Mouse (Mus musculus) monocyte, adult 2 months (primary cell): ENCODE data around the gene Ffar2.

Source experiments
- DNase-seq, 2 experiments: peaks; one replicate each; pipeline ENCODE4 v3.0.0; 2022; ENCODE audit warnings: low spot score in 2 of 2, low read depth in 1 of 2

The Ffar2 gene

GRCm38 (mm10) chr7:30824306-30824705 is 731 bp upstream of the Ffar2 start:
- no peak for DNase-seq

GRCm38 (mm10) chr7:30821532-30821931 is 2.0 kb downstream of the Ffar2 start:
- DNase-seq = no peak

- no peak for DNase-seq
Measured at GRCm38 (mm10) chr7:30820854-30821445, 2.6 kb downstream of the Ffar2 start.

- no peak for DNase-seq
Measured at GRCm38 (mm10) chr7:30820131-30820530, 3.4 kb downstream of the Ffar2 start.

- DNase-seq = peak in 1 of 2 experiments; percentile 6
Measured at GRCm38 (mm10) chr7:30812291-30812807, 11.2 kb downstream of the Ffar2 start.

GRCm38 (mm10) chr7:30811757-30812290 is 11.8 kb downstream of the Ffar2 start:
- no peak for DNase-seq

- no peak for DNase-seq
Measured at GRCm38 (mm10) chr7:30810319-30810718, 13.3 kb downstream of the Ffar2 start.

GRCm38 (mm10) chr7:30805924-30806323 is 17.7 kb downstream of the Ffar2 start:
- peak; percentile 29 to 59 for DNase-seq

GRCm38 (mm10) chr7:30804026-30804715 is 19.4 kb downstream of the Ffar2 start:
- DNase-seq = no peak

GRCm38 (mm10) chr7:30803256-30803655 is 20.3 kb downstream of the Ffar2 start:
- no peak for DNase-seq

GRCm38 (mm10) chr7:30800653-30801052 is 22.9 kb downstream of the Ffar2 start:
- DNase-seq = no peak

GRCm38 (mm10) chr7:30796790-30797189 is 26.8 kb downstream of the Ffar2 start:
- DNase-seq = no peak

- no peak for DNase-seq
Measured at GRCm38 (mm10) chr7:30794921-30795320, 28.7 kb downstream of the Ffar2 start.

- no peak for DNase-seq
Measured at GRCm38 (mm10) chr7:30791921-30792320, 31.7 kb downstream of the Ffar2 start.

GRCm38 (mm10) chr7:30790141-30790540 is 33.4 kb downstream of the Ffar2 start:
- DNase-seq = no peak

GRCm38 (mm10) chr7:30787377-30788022 is 36.1 kb downstream of the Ffar2 start, which contains the start of gene Krtdap:
TSS of gene Krtdap (plus strand) at chr7:30787896.
- DNase-seq = no peak

- DNase-seq = no peak
Measured at GRCm38 (mm10) chr7:30785721-30786546, 37.6 kb downstream of the Ffar2 start.

GRCm38 (mm10) chr7:30785154-30785553 is 38.4 kb downstream of the Ffar2 start:
- DNase-seq = no peak

- no peak for DNase-seq
Measured at GRCm38 (mm10) chr7:30782658-30783057, 40.9 kb downstream of the Ffar2 start.

GRCm38 (mm10) chr7:30781792-30782191 is 41.8 kb downstream of the Ffar2 start:
- no peak for DNase-seq

- DNase-seq = no peak
Measured at GRCm38 (mm10) chr7:30777911-30778310, 45.7 kb downstream of the Ffar2 start.
